Mouse (Mus musculus): ENCODE data around the gene Edil3.
"Not testable (repeated sequence)": the region's sequence is repeated elsewhere in the genome, so short reads cannot be mapped to it uniquely, and the experiment has no call there.

Gene Edil3

GRCm38 (mm10) chr13:88972355-88972754, 151.1 kb downstream of the Edil3 start:
- no peak for DNase-seq

GRCm38 (mm10) chr13:89007696-89008427, 186.6 kb downstream of the Edil3 start:
- no peak for DNase-seq

- DNase-seq = no peak
These were observed 191.2 kb downstream of the Edil3 start for GRCm38 (mm10) chr13:89012500-89012899.

- DNase-seq = peak; percentile 80
These were observed 208.7 kb downstream of the Edil3 start for GRCm38 (mm10) chr13:89029817-89030539.

GRCm38 (mm10) chr13:89035711-89036110, 214.4 kb downstream of the Edil3 start:
- DNase-seq = no peak

- no peak for DNase-seq
These were observed 220.2 kb downstream of the Edil3 start for GRCm38 (mm10) chr13:89041495-89041894.

- not testable (repeated sequence) for DNase-seq
These were observed 248.9 kb downstream of the Edil3 start for GRCm38 (mm10) chr13:89070132-89070531.

- DNase-seq = no peak
These were observed 254.9 kb downstream of the Edil3 start for GRCm38 (mm10) chr13:89076212-89076611.

GRCm38 (mm10) chr13:89105889-89106288, 284.6 kb downstream of the Edil3 start:
- no peak for DNase-seq

GRCm38 (mm10) chr13:89117551-89117950, 296.3 kb downstream of the Edil3 start:
- DNase-seq = no peak

GRCm38 (mm10) chr13:89119809-89120208, 298.5 kb downstream of the Edil3 start:
- no peak for DNase-seq

GRCm38 (mm10) chr13:89122511-89123253, 301.4 kb downstream of the Edil3 start:
- DNase-seq = peak; percentile 73

GRCm38 (mm10) chr13:89123396-89123795, 302.1 kb downstream of the Edil3 start:
- no peak for DNase-seq

GRCm38 (mm10) chr13:89146056-89146547, 324.8 kb downstream of the Edil3 start:
- no peak for DNase-seq

GRCm38 (mm10) chr13:89151878-89152277, 330.6 kb downstream of the Edil3 start:
- DNase-seq = no peak

- no peak for DNase-seq
These were observed 346.7 kb downstream of the Edil3 start for GRCm38 (mm10) chr13:89167960-89168359.

GRCm38 (mm10) chr13:89170040-89170439, 348.8 kb downstream of the Edil3 start:
- no peak for DNase-seq

GRCm38 (mm10) chr13:89175154-89175553, 353.9 kb downstream of the Edil3 start:
- DNase-seq = no peak

- DNase-seq = no peak
These were observed 367.8 kb downstream of the Edil3 start for GRCm38 (mm10) chr13:89189051-89189450.

GRCm38 (mm10) chr13:89197019-89197418, 375.7 kb downstream of the Edil3 start:
- no peak for DNase-seq

GRCm38 (mm10) chr13:89199275-89199674, 378.0 kb downstream of the Edil3 start:
- no peak for DNase-seq

GRCm38 (mm10) chr13:89238104-89238503, 416.8 kb downstream of the Edil3 start:
- DNase-seq = no peak

- no peak for DNase-seq
These were observed 432.8 kb downstream of the Edil3 start for GRCm38 (mm10) chr13:89253990-89254642.
